Mouse (Mus musculus): ENCODE measurements around the gene Ndufa12.

Gene Ndufa12

DNA sequence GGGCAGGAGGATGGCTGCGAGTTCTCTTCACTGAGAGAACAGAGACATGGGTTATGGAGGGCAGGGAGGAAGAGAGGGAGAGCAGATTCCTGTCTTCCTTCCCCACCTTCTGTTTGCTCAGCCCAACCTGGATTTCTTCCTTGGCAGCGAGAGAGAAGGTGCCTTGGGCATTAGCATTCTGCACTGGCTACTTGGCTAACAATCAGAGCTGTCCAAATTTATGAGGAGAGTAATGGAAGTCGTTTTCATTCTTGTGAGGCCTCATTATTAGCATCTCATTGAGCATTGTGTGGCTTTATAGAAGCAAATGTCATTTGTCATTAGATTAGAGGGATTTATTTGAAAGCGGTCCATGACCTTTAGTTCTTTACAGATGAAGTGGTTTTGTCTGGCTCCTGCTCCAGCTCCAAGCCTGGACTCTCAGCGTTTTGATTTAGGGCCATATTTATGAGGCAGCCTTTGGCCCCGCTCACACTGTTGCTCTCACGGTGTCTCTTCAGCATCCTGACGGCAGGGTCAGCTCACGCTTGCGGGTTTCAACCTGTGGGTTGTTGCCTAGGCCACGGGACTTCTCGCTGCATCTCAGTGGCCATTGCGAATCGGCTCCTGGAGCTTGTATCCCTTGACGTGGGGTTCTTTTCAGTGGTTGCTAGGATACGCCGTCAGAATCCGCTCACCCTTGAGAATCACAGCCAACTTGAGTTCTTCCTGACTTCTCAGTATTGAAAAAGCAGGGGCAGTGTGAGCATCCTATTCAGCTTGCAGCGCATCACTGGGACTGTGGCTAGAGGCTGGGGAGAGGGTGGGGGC is 31.9 kb downstream of the Ndufa12 start:
- DNase-seq (ENCODE audit: low spot score in 2 of 2): peak; percentile 31 to 33

DNA sequence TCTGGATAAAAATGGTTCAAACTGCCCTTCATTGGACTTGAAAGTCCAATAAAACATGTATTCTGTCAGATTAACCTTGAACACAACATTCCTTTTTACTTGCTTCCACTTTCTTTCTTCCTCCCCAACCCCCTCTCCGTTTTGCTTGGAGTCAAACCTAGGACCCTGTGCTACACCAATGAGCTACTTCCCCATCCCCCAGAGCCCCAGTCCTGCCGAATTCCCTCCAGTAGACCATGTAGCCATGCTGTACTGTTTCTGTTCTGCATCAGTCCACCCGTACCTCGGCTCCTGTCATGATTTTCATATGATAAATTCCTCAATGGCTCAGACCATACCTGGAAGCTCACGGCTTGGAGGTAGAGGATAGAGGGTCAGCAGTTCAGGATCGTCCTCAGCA is 32.5 kb downstream of the Ndufa12 start:
- no peak for DNase-seq (ENCODE audit: low spot score in 2 of 2)

DNA sequence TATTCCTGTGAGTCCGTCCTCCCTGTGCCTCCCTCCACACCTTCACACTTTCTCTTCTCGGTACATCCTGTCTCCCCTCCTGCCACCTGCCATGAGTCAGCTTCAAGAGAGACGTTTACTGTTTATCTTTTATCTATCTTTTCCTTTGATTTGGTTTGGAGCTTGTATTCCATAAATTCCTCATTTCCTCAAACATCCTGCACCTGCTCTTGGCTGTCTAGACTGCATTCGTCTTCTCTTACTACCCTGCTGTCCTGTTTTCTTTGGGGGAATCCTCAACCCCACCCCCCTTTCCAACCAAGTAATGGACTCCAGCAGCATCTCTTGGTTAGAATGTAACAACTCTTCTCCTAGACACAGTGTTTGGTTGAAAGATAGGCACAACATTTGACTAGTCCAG is 36.7 kb downstream of the Ndufa12 start:
- no peak for DNase-seq (ENCODE audit: low spot score in 2 of 2)

- no peak for DNase-seq (ENCODE audit: low spot score in 2 of 2)
Measured at GRCm38 (mm10) chr10:94241346-94241745, 42.8 kb downstream of the Ndufa12 start.

GRCm38 (mm10) chr10:94247748-94248349 is 49.3 kb downstream of the Ndufa12 start:
- DNase-seq (ENCODE audit: low spot score in 2 of 2): no peak

DNA sequence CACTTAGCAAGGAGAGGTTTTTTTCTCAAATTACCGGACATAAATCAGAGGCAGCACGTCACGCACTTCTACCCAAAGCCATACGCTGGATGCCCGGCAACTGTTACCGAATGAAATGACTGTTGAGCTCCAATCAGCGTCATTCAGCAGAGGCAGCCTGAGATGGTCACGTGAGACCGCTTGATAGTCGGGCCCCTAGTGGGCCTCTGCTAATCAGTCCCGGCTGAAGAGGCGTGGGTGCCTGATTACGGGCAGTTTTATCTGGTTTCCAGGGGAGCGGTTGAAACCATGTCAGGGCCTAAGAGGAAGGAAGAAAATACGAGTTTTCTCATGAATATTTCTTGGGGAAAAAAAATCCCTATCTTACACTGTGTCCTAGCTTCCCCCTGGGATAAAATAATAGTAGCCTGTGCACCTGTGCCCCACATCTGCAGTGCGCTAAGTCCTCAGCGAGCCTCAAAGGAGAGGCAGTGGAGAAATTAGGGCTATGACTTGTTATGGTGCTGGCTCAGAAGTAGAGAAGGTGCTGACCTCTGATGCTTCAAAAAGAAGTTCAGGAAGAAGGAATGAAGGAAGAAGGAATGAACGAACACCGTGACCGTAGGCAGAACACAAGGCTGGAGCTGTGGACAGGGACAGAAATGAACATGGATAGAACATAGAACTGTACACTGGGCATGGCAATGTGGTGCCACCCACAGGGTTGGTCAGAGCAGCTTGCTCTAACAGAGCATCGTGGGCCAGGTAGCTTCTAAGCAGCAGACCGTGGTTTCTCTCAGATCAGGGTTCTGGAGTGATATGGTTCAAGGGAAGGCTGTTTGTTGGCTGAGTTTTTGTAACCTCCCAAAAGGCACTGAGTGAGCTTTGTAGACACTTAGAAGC is 51.3 kb downstream of the Ndufa12 start:
- DNase-seq (ENCODE audit: low spot score in 2 of 2): peak in 1 of 2 experiments; percentile 13

DNA sequence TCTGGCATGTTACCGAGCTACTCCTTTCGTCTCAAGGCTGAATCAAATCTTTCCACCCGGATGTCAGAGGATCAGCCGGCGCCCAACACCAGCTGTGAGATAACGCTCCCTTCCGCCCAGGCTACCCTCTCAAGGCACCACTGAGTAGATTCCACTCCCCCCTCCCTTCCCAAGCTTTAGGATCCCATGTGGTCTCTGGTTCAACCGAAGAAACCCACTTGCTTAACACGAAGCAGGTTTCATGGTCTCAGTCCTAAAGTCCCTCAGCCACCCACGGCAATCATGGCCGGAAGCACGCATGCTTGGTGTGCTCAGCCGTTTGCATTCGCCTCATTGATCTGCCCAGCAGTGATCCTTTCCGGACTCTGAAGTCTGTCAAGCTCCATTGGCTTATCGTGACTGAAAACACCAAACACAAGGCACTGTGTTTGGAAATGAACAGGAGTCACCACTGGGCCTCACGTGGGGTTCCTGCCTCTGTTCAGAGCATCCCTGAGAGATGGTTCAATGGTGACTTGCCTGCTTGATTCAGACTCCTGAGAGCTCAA is 54.8 kb downstream of the Ndufa12 start:
- no peak for DNase-seq (ENCODE audit: low spot score in 2 of 2)

GRCm38 (mm10) chr10:94254766-94255165 is 56.2 kb downstream of the Ndufa12 start:
- no peak for DNase-seq (ENCODE audit: low spot score in 2 of 2)

GRCm38 (mm10) chr10:94255744-94256143 is 57.2 kb downstream of the Ndufa12 start:
- no peak for DNase-seq (ENCODE audit: low spot score in 2 of 2)

DNA sequence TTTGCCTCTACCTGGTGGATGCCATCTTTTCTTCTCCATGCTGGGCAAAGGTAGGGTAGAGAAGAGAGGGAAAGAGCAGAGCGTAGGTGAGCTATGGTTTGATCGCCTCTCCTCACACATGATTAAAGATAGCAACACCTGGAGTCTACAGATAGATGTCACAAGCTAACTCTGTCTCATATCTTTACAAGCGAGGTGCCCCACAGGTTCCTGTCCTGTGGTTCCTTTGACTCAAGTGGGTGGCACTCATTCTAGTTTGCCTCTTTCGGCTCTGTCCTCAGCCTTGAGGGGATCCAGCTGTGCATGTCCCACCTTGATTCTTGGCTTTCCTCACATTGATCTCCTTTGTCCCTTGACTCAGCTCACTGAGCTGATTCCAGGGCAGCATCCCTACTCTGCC is 58.0 kb downstream of the Ndufa12 start:
- DNase-seq (ENCODE audit: low spot score in 2 of 2): no peak

DNA sequence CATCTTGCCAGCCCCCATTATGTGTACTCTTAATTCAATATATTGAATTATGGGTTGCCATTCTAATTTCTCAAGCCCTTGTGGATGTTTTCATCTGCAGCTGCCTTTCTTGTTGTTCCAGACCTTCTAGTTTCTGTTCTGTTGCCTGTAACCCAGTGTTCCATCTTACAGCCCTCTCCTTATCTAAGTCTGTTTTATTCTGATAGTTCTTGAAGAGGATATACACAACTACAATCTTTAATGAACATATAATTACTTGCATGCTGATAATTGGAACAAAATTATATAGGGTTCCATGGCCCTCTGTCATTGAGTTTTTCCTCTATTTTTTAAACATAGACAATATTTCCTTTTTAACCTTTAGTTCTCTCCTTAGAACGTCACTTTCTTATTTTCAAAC is 62.0 kb downstream of the Ndufa12 start:
- DNase-seq (ENCODE audit: low spot score in 2 of 2): no peak

GRCm38 (mm10) chr10:94262646-94263045 is 64.1 kb downstream of the Ndufa12 start:
- DNase-seq (ENCODE audit: low spot score in 2 of 2): no peak

- no peak for DNase-seq (ENCODE audit: low spot score in 2 of 2)
Measured at GRCm38 (mm10) chr10:94263211-94263610, 64.7 kb downstream of the Ndufa12 start.

- peak; percentile 15 to 19 for DNase-seq (ENCODE audit: low spot score in 2 of 2)
Measured at GRCm38 (mm10) chr10:94265656-94266542, 67.4 kb downstream of the Ndufa12 start.

Data from frontal cortex, postnatal 10 days (tissue).